Mouse (Mus musculus) E14TG2a.4 (cell line): ENCODE measurements at regions not wholly inside any gene's neighbourhood (a gene's known extent, or its start where the extent isn't known, plus 50 kb on each side); places are given as distances from the start of the nearest gene placed in this dataset.

ENCODE experiments used
- H3K27me3 ChIP-seq: 2 replicates; pipeline ENCODE4 v1.6.1; 2014; ENCODE audit warnings: low read length, control low read depth; ENCODE audit not compliant: insufficient read depth
- H3K36me3 ChIP-seq: 2 replicates; pipeline ENCODE4 v1.6.1; 2014; ENCODE audit warnings: low read length, control low read depth; ENCODE audit not compliant: insufficient read depth
- H3K4me1 ChIP-seq: replicated peaks from 2 replicates; pipeline ENCODE4 v1.6.1; 2014; ENCODE audit warnings: low read depth, low read length, control low read depth
- H3K4me3 ChIP-seq: replicated peaks from 2 replicates; pipeline ENCODE4 v1.5.1; 2014; ENCODE audit warnings: mild to moderate bottlenecking, low read length
- H3K9me3 ChIP-seq: 2 replicates; pipeline ENCODE4 v1.6.1; 2014; ENCODE audit warnings: low read length, control low read depth
- CTCF ChIP-seq: conservative IDR thresholded peaks from 2 replicates; pipeline ENCODE4 v1.5.1; 2014; ENCODE audit warnings: low read length
- NANOG ChIP-seq: IDR thresholded peaks from 2 replicates; pipeline ENCODE4 v1.6.1; 2014; ENCODE audit warnings: borderline replicate concordance, low read length, mixed read lengths
- POU5F1 ChIP-seq: IDR thresholded peaks from 2 replicates; pipeline ENCODE4 v1.6.1; 2014; ENCODE audit warnings: low read length, borderline replicate concordance

DNA sequence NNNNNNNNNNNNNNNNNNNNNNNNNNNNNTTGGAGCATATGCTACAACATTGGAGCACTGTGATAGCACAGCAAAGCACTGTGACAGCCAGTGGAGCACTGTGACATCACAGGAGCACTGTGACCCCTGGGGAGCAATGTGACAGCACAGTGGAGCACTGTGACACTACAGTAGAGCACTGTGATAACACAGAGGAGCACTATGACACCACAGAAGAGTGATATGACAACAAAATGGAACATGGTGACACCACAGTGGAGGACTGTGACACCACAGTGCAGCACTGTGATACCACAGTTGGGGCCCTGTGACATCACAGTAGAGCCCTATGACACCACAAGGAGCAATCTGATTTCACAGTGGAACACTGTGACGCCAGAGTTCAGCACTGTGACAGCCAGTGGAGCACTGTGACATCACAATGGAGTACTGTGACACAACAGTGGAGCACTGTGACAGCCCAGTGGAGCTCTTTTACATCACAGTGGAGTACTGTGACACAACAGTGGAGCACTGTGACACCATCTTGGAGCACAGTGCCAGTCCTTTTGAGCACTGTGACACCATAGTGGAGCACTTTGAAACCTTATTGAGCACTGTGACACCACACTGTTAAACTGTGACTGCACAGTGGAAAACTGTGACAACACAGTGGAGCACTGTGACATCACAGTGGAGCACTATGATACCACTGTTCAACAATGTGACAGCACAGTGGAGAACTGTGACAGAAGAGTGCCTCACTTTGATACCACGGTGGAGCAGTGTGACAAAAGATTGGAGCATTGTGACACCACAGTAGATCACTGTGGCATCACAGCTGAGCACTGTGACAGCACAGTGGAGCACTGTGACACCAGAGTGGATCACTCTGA is 116.9 kb upstream of the Vmn1r2 start:
- no peaks in the 10 kb centered on the region for H3K36me3 ChIP-seq
- H3K9me3 ChIP-seq, result peaks cover 20% of the 10 kb centered on the region
- no peaks in the 10 kb centered on the region for H3K27me3 ChIP-seq
- H3K4me3 ChIP-seq, result no peak overlapping the region
- no peaks in the 10 kb centered on the region for H3K4me1 ChIP-seq
- TF ChIP-seq POU5F1 (no peak), NANOG (no peak), CTCF (no peak)

DNA sequence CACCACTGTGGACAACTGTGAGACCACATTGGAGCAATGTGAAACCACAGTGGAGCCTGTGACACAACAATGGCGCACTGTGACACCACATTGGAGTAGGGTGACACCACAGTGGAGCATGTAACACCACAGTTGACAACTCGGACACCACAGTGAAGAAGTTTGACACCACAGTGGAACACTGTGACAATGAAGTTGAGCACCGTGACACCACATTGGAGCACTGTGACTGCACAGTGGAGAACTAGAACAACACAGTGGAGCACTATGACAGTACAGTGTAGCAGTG is 116.3 kb upstream of the Vmn1r2 start:
- Histone ChIP-seq H3K4me3 (no peak overlapping the region), H3K4me1 (no peaks in the 10 kb centered on the region), H3K27me3 (no peaks in the 10 kb centered on the region), H3K36me3 (no peaks in the 10 kb centered on the region), H3K9me3 (peaks cover 20% of the 10 kb centered on the region)
- TF ChIP-seq CTCF (no peak), POU5F1 (no peak), NANOG (no peak)

DNA sequence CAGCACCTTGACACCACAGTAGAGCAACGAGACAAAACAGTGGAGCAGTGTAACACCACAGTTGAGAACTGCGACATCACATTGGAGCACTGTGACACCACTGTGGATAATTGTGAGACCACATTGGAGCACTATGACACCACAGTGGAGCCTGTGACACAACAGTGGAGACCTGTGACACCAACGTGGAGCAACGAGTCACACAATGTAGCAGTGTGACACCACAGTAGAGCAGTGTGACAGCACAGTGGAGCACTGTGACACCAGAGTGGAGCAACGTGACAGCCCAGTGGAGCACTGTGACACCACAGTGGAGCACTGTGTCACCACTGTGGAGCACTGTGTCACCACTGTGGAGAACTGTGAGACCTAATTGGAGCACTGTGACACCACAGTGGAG is 115.9 kb upstream of the Vmn1r2 start:
- H3K4me3 ChIP-seq, result no peak overlapping the region
- peaks cover 20% of the 10 kb centered on the region for H3K9me3 ChIP-seq
- H3K27me3 ChIP-seq, result no peaks in the 10 kb centered on the region
- no peaks in the 10 kb centered on the region for H3K36me3 ChIP-seq
- H3K4me1 ChIP-seq, result no peaks in the 10 kb centered on the region
- TF ChIP-seq POU5F1 (no peak), NANOG (no peak), CTCF (no peak)

DNA sequence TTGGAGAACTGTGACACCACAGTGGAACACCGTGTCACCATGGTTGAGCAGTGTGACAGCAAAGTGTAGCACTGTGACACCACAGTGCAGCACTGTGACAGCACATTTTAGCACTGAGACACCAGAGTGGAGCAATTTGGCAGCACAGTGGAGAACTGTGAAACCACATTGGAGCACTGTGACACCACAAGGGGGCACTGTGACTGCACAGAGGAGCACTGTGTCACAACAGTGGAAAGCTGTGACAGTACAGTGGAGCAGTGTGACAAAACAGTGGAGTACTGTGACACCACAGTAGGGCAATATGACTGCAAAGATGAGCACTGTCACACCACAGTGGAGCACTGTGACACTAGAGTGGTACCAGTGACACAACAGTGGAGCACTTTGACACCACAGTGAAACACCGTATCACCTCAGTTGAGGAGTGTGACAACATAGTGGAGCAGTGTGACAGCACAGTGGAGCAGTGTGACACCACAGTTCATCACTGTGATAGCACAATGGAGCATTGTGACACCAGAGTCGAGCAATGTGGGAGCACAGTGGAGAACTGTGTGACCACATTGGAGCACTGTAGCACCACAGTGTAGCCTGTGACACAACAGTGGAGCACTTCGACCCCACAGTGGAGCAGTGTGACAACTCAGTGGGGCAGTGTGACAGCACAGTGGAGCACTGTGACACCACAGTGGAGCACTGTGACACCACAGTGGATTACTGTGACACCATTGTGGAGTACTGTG is 114.6 kb upstream of the Vmn1r2 start:
- H3K9me3 ChIP-seq, result peaks cover 20% of the 10 kb centered on the region
- no peak for TF ChIP-seq POU5F1
- peak; percentile 39 for TF ChIP-seq CTCF
- no peak for TF ChIP-seq NANOG
- H3K27me3 ChIP-seq, result no peaks in the 10 kb centered on the region
- H3K36me3 ChIP-seq, result no peaks in the 10 kb centered on the region
- H3K4me1 ChIP-seq, result no peaks in the 10 kb centered on the region
- H3K4me3 ChIP-seq, result no peak overlapping the region

DNA sequence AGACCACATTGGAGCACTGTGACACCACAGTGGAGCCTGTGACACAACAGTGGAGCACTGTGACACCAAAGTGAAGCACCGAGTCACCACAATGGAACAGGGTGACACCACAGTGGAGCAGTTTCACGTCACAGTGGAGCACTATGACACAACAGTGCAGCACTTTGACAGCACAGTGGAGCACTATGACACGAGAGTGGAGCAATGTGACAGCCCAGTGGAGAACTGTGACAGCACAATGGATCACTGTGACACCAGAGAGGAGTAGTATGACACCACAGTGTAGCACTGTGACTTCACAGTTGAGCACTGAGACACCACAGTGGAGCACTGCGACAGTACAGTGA is 114.1 kb upstream of the Vmn1r2 start:
- Histone ChIP-seq H3K4me3 (no peak overlapping the region), H3K9me3 (peaks cover 20% of the 10 kb centered on the region), H3K4me1 (no peaks in the 10 kb centered on the region), H3K27me3 (no peaks in the 10 kb centered on the region), H3K36me3 (no peaks in the 10 kb centered on the region)
- no peak for TF ChIP-seq NANOG
- no peak for TF ChIP-seq CTCF
- no peak for TF ChIP-seq POU5F1

DNA sequence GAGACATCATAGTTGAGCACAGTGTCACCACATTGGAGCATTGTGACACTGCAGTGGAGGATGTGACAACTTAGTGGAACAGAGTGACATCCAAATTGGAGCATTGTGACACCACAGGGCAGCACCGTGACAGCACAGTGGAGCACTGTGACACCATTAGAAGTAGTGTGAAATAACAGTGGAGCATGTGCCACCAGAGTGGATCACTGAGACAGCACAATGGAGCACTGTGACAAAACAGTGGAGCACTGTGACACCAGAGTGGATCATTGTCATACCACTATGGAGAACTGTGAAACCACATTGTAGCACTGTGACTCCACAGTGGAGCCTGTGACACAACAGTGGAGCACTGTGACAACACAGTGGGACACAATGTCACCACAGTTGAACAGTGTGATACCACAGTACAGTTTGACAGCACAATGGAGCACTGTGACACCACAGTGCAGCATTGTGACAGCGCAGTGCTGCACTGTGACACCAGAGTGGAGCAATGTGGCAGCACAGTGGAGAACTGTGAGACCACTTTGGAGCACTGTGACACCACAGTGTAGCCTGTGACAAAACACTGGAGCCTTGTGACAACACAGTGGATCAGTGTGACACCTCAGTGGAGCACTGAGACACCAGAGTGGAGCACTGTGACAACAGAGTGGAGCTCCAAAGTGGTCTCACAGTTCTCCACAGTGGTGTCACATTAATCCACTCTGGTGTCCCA is 113.5 kb upstream of the Vmn1r2 start:
- H3K9me3 ChIP-seq, result peaks cover 20% of the 10 kb centered on the region
- H3K27me3 ChIP-seq, result no peaks in the 10 kb centered on the region
- no peak overlapping the region for H3K4me3 ChIP-seq
- no peaks in the 10 kb centered on the region for H3K36me3 ChIP-seq
- TF ChIP-seq POU5F1, result no peak
- no peak for TF ChIP-seq CTCF
- TF ChIP-seq NANOG, result no peak
- no peaks in the 10 kb centered on the region for H3K4me1 ChIP-seq

DNA sequence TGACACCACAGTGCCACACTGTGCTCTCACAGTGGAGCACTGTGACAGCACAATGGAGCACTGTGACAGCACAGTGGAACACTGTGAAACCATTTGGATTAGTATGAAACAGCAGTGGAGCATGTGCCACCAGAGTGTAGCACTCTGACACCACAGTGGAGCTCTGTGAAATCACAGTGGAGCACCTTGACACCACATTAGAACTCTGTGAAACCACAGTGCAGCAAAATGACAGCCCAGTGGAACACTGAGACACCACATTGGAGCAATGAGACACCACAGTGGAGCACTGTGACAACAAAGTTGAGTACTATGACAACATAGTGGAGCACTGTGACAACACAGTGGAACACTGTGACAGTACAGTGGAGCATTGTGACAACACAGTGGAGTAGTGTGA is 112.2 kb upstream of the Vmn1r2 start:
- Histone ChIP-seq H3K4me1 (no peaks in the 10 kb centered on the region), H3K9me3 (peaks cover 20% of the 10 kb centered on the region)
- TF ChIP-seq CTCF, result no peak
- TF ChIP-seq POU5F1, result no peak
- no peak for TF ChIP-seq NANOG

DNA sequence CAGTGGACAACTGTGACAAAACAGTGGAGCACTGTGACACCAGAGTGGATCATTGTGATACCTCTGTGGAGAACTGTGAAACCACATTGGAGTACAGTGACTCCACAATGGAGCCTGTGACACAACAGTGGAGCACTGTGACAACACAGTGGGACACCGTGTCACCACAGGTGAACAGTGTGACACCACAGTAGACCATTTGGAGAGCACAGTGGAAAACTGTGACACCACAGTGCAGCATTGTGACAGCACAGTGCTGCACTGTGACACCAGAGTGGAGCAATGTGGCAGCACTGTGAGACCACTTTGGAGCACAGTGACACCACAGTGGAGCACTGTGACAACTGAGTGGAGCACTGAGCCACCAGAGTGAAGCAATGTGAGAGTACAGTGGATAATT is 111.7 kb upstream of the Vmn1r2 start:
- TF ChIP-seq POU5F1 (no peak), NANOG (no peak), CTCF (no peak)
- Histone ChIP-seq H3K36me3 (no peaks in the 10 kb centered on the region), H3K4me1 (no peaks in the 10 kb centered on the region)

More for the DNA sequence above, 112.2 kb upstream of the Vmn1r2 start:
- Histone ChIP-seq H3K4me3 (no peak overlapping the region), H3K36me3 (no peaks in the 10 kb centered on the region), H3K27me3 (no peaks in the 10 kb centered on the region)

More for the DNA sequence above, 111.7 kb upstream of the Vmn1r2 start:
- no peak overlapping the region for H3K4me3 ChIP-seq
- no peaks in the 10 kb centered on the region for H3K27me3 ChIP-seq
- peaks cover 17% of the 10 kb centered on the region for H3K9me3 ChIP-seq
